Mouse (Mus musculus) embryo, embryonic 11.5 days (tissue): Measurements from ENCODE around the gene Traf3.

Experiments
- DNase-seq: peaks from one replicate; pipeline ENCODE4 v3.0.0-alpha.2; 2012; ENCODE audit warnings: low read depth, low spot score

The Traf3 gene

GRCm38 (mm10) chr12:111196548-111196947 is 30.4 kb downstream of the Traf3 start:
- DNase-seq, result no peak

GRCm38 (mm10) chr12:111203076-111203475 is 36.9 kb downstream of the Traf3 start:
- DNase-seq, result no peak

- no peak for DNase-seq
These were observed 37.8 kb downstream of the Traf3 start for GRCm38 (mm10) chr12:111203945-111204344.

- DNase-seq, result no peak
These were observed 41.5 kb downstream of the Traf3 start for GRCm38 (mm10) chr12:111207641-111208040.

- DNase-seq, result no peak
These were observed 45.6 kb downstream of the Traf3 start for GRCm38 (mm10) chr12:111211729-111212128.

- DNase-seq, result no peak
These were observed 52.7 kb downstream of the Traf3 start for GRCm38 (mm10) chr12:111218867-111219266.

- no peak for DNase-seq
These were observed 59.1 kb downstream of the Traf3 start for GRCm38 (mm10) chr12:111225197-111225780.

GRCm38 (mm10) chr12:111227410-111227809 is 61.2 kb downstream of the Traf3 start:
- no peak for DNase-seq

- DNase-seq, result no peak
These were observed 62.3 kb downstream of the Traf3 start for GRCm38 (mm10) chr12:111228488-111228887.

- DNase-seq, result no peak
These were observed 64.6 kb downstream of the Traf3 start for GRCm38 (mm10) chr12:111230793-111231192.

GRCm38 (mm10) chr12:111233798-111234197 is 67.6 kb downstream of the Traf3 start:
- DNase-seq, result no peak

GRCm38 (mm10) chr12:111234383-111234782 is 68.2 kb downstream of the Traf3 start:
- DNase-seq, result no peak

- no peak for DNase-seq
These were observed 69.5 kb downstream of the Traf3 start for GRCm38 (mm10) chr12:111235631-111236030.

GRCm38 (mm10) chr12:111237611-111238188 is 71.5 kb downstream of the Traf3 start:
- no peak for DNase-seq

- DNase-seq, result no peak
These were observed 72.2 kb downstream of the Traf3 start for GRCm38 (mm10) chr12:111238345-111238744.

- no peak for DNase-seq
These were observed 72.6 kb downstream of the Traf3 start for GRCm38 (mm10) chr12:111238778-111239177.

GRCm38 (mm10) chr12:111239930-111240329 is 73.8 kb downstream of the Traf3 start:
- DNase-seq, result no peak

- DNase-seq, result no peak
These were observed 75.7 kb downstream of the Traf3 start for GRCm38 (mm10) chr12:111241916-111242315.

GRCm38 (mm10) chr12:111242346-111242745 is 76.2 kb downstream of the Traf3 start:
- DNase-seq, result no peak

GRCm38 (mm10) chr12:111243733-111244132 is 77.6 kb downstream of the Traf3 start:
- no peak for DNase-seq

GRCm38 (mm10) chr12:111245070-111245469 is 78.9 kb downstream of the Traf3 start:
- no peak for DNase-seq

GRCm38 (mm10) chr12:111246808-111247464 is 80.8 kb downstream of the Traf3 start:
- no peak for DNase-seq

- no peak for DNase-seq
These were observed 82.9 kb downstream of the Traf3 start for GRCm38 (mm10) chr12:111249095-111249494.
